Mouse (Mus musculus) c-Kit-negative CD71-positive TER-119-positive erythroid progenitor cells, embryonic 14.5 days (primary cell): ENCODE measurements around the gene Scgb2b19.
"Not testable (repeated sequence)": the region's sequence is repeated elsewhere in the genome, so short reads cannot be mapped to it uniquely, and the experiment has no call there.

Experiments
- DNase-seq: peaks from one replicate; pipeline ENCODE4 v3.0.0-alpha.2; 2013; ENCODE audit warnings: low read depth, low spot score

The Scgb2b19 gene

DNA sequence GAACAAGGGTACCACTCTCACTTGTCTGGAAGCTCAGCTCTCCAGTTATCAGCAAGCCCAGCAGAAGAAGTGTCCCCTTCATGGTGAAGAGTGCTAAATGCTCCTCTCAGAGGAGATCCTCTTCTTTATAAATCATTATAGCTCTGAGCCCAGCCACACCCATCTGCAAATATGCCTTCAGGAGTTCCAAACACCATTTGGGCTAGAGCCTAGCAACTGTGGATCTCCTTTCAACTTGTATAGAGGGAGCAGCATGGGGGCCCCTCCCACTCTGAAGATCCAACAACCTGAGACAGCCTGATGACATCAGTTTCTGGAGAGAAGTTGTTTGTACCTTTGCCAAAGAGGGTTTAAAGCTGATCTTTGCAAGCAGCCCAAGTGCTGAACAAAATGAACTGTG lies at the start of gene Scgb2b19:
Scgb2b19 (minus strand) TSS at position 101 of the 400 bp plus-strand sequence.
- DNase-seq = not testable (repeated sequence)

- not testable (repeated sequence) for DNase-seq
These were observed 6.9 kb upstream of the Scgb2b19 start, which contains the start of gene Scgb1b19 for GRCm38 (mm10) chr7:33286991-33287390. TSS of gene Scgb1b19 (plus strand) at chr7:33287291.
